Mouse (Mus musculus): ENCODE measurements around the gene Zfp64. TPM values are rescaled to one million over a fixed set of nuclear protein-coding genes. Genes with fewer than 3 reads are reported as not detected.
A peak's percentile ranks its signal among the peaks of the same experiment; 100 is the strongest.

Gene Zfp64
- polyA plus RNA-seq, 1 experiment from 2014 or later, result 21.6 TPM

DNA sequence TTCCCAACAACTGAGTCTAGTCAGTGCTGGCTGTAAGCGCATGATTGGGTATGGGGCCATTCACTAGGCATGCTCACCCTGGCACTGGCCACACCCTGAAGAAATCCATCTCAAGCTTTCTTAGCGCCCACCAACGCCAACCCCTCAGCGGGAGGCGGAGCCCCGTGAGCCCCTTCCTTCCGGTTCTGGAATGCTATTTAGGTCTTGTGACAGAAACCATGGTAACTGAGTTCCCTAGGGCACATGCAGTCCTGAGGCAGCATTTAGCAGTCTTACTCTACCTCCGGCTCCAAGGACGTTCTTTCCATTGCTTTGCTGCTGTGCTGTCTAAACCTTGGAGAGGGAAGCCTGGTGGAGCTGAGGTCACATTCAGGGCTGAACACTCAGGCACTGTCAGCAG is 22.6 kb upstream of the Zfp64 start:
- no peak for ATAC-seq
- no peaks in the 10 kb centered on the region for H3K27me3 ChIP-seq
- in situ Hi-C loops (cut with MboI; ENCODE audit: low pct_unique_long_range_greater_than_20kb), result no loop called here
- no peak for TF ChIP-seq CTCF (IDR thresholded peaks at IDR 0.05)
- POLR2A ChIA-PET, result no interaction called here
- CTCF ChIA-PET, result no interaction called here
- no peak for DNase-seq (ENCODE audit: low read depth, low spot score)

DNA sequence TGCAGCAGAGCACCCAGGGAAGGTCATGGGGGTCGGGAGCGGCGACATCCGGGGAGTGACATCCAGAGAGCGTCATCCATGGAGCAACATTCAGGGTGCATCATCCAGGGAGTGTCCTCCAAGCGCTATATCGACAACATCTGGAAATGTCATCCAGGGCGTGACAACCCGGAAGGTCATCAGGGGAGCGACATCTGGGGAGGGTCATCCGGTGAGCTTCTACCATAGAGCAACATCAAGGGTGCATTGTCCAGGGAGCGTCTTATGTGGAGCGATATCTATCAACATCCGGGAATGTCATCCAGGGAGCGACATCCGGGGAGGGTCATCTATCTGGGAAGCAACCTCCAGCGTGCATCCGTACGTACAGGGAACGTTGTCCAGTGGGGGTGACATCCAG is 14.7 kb upstream of the Zfp64 start:
- ATAC-seq (no peak), DNase-seq (ENCODE audit: low read depth, low spot score) (no peak)
- H3K27me3 ChIP-seq, result peaks cover 10% of the 10 kb centered on the region
- CTCF ChIA-PET, result no interaction called here
- TF ChIP-seq CTCF (IDR thresholded peaks at IDR 0.05), result no peak
- POLR2A ChIA-PET, result no interaction called here
- in situ Hi-C loops (cut with MboI; ENCODE audit: low pct_unique_long_range_greater_than_20kb), result no loop called here

- CTCF ChIA-PET, result no interaction called here
- in situ Hi-C loops (cut with MboI; ENCODE audit: low pct_unique_long_range_greater_than_20kb), result no loop called here
- POLR2A ChIA-PET, result no interaction called here
- no peak for DNase-seq (ENCODE audit: low read depth, low spot score)
- ATAC-seq, result no peak
- no peak for TF ChIP-seq CTCF (IDR thresholded peaks at IDR 0.05)
- peaks cover 10% of the 10 kb centered on the region for H3K27me3 ChIP-seq
Measured at GRCm38 (mm10) chr2:168968136-168968925, 12.9 kb upstream of the Zfp64 start.

DNA sequence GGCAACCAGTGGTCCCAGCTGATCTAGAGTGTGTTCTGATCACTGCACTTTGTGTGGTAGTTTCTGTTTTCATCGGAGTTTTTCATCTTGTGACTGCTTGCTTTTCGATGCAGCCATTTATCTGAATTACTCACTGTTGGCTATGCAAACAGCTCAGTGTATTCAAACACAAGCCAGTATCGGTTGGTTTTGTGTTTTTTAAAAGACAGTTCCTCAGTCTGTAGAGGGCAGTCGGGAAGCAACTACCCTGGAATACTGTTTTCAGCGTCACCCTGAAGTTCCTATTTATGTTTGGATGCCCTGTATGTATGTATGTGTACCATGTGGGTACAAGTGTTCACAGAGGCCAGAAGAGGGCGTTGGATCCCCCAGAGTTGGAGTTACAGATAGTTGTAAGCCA is 11.1 kb upstream of the Zfp64 start:
- in situ Hi-C loops (cut with MboI; ENCODE audit: low pct_unique_long_range_greater_than_20kb), result no loop called here
- H3K27me3 ChIP-seq, result peaks cover 6% of the 10 kb centered on the region
- ATAC-seq (no peak), DNase-seq (ENCODE audit: low read depth, low spot score) (no peak)
- CTCF ChIA-PET, result no interaction called here
- POLR2A ChIA-PET, result no interaction called here
- TF ChIP-seq CTCF (IDR thresholded peaks at IDR 0.05), result no peak

- POLR2A ChIA-PET, result no interaction called here
Measured at GRCm38 (mm10) chr2:168964849-168965248, 9.5 kb upstream of the Zfp64 start.

GRCm38 (mm10) chr2:168961729-168962666 is 6.6 kb upstream of the Zfp64 start:
- in situ Hi-C loops (cut with MboI; ENCODE audit: low pct_unique_long_range_greater_than_20kb), result no loop called here
- ChIA-PET POLR2A (no interaction called here), CTCF (no interaction called here)
- peaks cover 3% of the 10 kb centered on the region for H3K27me3 ChIP-seq
- ATAC-seq (no peak), DNase-seq (ENCODE audit: low read depth, low spot score) (no peak)
- no peak for TF ChIP-seq CTCF (IDR thresholded peaks at IDR 0.05)

More at GRCm38 (mm10) chr2:168964849-168965248, 9.5 kb upstream of the Zfp64 start:
- CTCF ChIA-PET, result no interaction called here
- peaks cover 6% of the 10 kb centered on the region for H3K27me3 ChIP-seq
- ATAC-seq, result no peak
- no peak for TF ChIP-seq CTCF (IDR thresholded peaks at IDR 0.05)
- in situ Hi-C loops (cut with MboI; ENCODE audit: low pct_unique_long_range_greater_than_20kb), result no loop called here
- no peak for DNase-seq (ENCODE audit: low read depth, low spot score)

- DNase-seq (ENCODE audit: low read depth, low spot score) (no peak), ATAC-seq (no peak)
- ChIA-PET CTCF (no interaction called here), POLR2A (no interaction called here)
- no peaks in the 10 kb centered on the region for H3K27me3 ChIP-seq
- in situ Hi-C loops (cut with MboI; ENCODE audit: low pct_unique_long_range_greater_than_20kb), result no loop called here
- TF ChIP-seq CTCF (IDR thresholded peaks at IDR 0.05), result no peak
Measured at GRCm38 (mm10) chr2:168960814-168961213, 5.4 kb upstream of the Zfp64 start.

GRCm38 (mm10) chr2:168959339-168959885 is 4.0 kb upstream of the Zfp64 start:
- in situ Hi-C loops (cut with MboI; ENCODE audit: low pct_unique_long_range_greater_than_20kb), result no loop called here
- DNase-seq (ENCODE audit: low read depth, low spot score), result no peak
- POLR2A ChIA-PET, result no interaction called here

GRCm38 (mm10) chr2:168955850-168956346 is 511 bp upstream of the Zfp64 start:
- POLR2A ChIA-PET, result interaction anchor here (1.0 kb wide), 1 partner anchor 8 kb away, joined by 3 read pairs; no protein-coding TSS in a partner anchor
- ATAC-seq (peak; percentile 36), DNase-seq (ENCODE audit: low read depth, low spot score) (no peak)
- in situ Hi-C loops (cut with MboI; ENCODE audit: low pct_unique_long_range_greater_than_20kb), result no loop called here
- no peaks in the 10 kb centered on the region for H3K27me3 ChIP-seq
- TF ChIP-seq CTCF (IDR thresholded peaks at IDR 0.05), result no peak
- CTCF ChIA-PET, result no interaction called here

More at GRCm38 (mm10) chr2:168959339-168959885, 4.0 kb upstream of the Zfp64 start:
- no peak for ATAC-seq
- TF ChIP-seq CTCF (IDR thresholded peaks at IDR 0.05), result no peak
- no peaks in the 10 kb centered on the region for H3K27me3 ChIP-seq
- CTCF ChIA-PET, result no interaction called here

DNA sequence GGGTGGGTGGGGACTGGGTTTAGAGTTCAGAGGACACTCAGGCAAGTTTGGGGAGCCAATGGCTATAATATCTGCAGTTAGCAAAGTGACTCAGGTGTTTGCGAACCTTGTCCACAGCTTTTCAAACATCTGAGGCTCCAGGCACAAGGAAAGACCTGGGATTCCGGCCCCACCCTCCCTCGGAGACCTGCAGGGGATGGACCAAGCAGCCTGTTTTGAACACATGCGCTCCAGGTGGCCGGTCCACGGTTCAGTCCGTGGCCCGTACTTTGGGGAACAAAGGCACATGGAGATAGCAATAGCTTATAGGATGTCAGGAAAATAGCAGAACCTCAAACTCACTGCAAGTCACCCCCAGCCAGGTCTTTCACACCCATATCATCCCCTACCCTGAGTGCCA is 1.0 kb downstream of the Zfp64 start:
- in situ Hi-C loops (cut with MboI; ENCODE audit: low pct_unique_long_range_greater_than_20kb), result no loop called here
- ChIA-PET POLR2A (interaction anchor here (0.6 kb wide), 1 partner anchor 102 kb away, joined by 4 read pairs; no protein-coding TSS in a partner anchor), CTCF (interaction anchor here (1.3 kb wide), 1 partner anchor 18 kb away, joined by 3 read pairs; no protein-coding TSS in a partner anchor)
- DNase-seq (ENCODE audit: low read depth, low spot score), result no peak
- no peak for ATAC-seq
- no peak for TF ChIP-seq CTCF (IDR thresholded peaks at IDR 0.05)
- H3K27me3 ChIP-seq, result no peaks in the 10 kb centered on the region
